Mouse (Mus musculus) liver, adult (tissue): ENCODE measurements around the gene Gatd1.

ENCODE experiments used
- GATA4 ChIP-seq: IDR thresholded peaks from 2 replicates; pipeline ENCODE4 v1.6.1; 2014; ENCODE audit warnings: mild to moderate bottlenecking, low read length; ENCODE audit not compliant: insufficient replicate concordance

Gatd1 gene

DNA sequence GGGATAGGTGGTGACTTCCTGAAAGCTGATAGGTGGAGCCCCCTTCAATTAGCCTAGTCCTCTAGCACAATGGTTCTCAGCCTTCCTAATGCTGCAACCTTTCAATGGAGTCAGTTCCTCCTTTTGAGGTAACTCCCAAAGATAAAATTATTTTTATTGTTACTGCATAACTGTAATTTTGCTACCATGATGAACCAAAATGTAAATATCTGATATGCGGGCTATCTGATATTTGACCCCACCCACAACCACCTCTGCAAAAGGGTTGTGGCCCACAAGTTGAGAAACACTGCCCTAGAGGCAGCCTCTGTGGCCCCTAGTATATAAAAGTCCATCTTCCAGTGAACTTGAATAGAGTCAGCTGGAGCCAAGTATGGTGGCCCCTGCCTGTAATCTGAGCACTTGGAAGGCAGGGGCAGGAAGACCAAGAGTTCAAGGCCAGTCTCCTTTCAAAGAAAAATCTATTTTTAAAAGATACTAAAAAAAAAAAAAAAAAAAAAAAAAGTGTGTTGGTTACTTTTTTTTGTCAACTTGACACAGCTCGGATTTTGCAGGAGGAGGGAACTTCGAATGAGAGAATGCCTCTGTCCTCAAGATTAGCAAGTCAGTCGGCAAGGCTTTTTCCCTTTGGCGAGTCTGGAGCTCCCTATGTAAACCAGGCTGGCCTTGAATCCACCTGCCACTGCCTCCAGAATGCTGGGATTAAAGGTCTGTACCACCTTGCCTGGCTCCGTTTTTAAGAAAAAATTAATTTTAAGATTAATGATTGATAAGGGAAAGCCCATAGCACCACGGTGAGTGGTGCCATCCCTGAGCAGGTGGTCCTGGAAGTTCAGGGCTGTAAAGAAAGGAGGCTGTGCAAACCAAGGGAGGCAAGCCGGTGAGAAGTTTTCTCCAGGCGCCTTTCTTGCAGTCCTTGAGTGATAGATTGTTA, 23.3 kb downstream of the Gatd1 start:
- TF ChIP-seq GATA4 = no peak

- no peak for TF ChIP-seq GATA4
Measured at GRCm38 (mm10) chr7:141388487-141389109, 25.3 kb downstream of the Gatd1 start.

- TF ChIP-seq GATA4 = no peak
Measured at GRCm38 (mm10) chr7:141387807-141388486, 26.0 kb downstream of the Gatd1 start.

DNA sequence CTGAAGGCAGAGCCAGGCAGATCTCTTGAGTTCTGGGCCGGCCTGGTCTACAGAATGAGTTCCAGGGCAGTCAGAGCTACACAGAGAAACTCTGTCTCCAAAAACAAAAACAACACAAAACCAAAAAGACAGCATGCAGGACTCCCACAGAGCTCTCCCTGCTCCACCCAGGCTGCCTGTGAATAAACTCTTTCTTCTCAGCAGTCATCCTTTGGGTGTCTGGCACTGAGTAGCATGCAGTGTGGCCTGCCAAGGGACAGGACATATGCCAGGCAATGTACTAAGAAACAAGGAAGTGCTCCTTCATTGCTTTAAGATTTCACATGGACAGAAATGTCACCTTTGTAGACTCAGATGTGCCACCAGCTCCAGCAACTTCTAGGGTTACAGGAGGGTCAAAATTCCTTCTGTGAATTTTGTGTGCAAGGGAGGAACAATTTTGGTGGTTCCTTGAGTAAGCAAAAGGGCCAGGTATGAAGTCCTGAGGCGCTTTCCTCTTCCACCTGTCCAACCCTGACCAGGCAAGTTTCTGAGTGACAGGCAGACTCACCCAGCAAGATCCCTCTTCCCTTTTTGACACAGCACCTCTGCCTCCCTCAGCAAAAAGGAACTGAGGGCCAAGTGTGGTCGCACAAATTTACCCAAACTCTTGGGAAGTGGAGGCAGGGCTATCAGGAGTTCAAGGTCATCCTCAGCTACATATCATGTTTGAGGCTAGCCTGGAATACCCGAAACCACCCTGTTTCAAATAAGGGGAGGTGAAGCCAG, 32.7 kb downstream of the Gatd1 start:
- no peak for TF ChIP-seq GATA4

DNA sequence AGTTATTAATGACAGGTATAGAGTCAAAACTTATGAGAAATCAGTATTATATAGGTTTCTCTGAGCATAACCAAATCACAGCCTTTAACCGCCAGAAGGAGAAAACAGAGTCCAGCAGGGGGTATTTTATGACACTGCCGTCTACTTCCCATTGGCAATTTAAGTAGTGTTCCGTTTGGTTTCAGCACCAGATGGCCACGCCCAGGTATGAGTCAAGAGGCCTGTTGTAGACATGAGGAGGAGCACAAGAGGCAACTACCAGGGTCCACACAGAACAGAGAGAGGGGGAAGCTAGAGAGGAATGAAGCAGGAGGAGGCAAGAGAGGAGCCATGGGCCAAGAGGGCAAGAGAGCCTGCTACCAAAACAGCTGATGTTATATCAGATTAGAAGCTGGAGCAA, 34.4 kb downstream of the Gatd1 start:
- TF ChIP-seq GATA4 = no peak

DNA sequence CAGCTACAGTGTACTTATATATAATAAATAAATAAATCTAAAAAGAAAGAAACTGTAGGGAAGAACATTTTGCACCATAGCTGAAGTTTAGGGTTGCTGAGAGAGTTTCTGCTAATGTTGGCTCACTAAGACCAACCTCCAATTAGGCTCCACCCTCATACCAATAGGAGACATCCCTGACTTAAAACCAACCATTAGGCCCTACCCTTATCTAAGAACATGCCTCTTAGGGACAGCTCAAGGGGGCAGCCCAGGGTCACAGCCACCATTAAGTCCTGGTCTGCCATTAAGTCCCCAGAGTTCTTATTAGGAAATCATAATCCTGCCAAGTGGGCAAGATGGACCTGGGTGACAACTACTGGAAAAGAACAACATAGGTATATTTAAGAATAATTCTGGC, 39.5 kb downstream of the Gatd1 start:
- TF ChIP-seq GATA4 = no peak

DNA sequence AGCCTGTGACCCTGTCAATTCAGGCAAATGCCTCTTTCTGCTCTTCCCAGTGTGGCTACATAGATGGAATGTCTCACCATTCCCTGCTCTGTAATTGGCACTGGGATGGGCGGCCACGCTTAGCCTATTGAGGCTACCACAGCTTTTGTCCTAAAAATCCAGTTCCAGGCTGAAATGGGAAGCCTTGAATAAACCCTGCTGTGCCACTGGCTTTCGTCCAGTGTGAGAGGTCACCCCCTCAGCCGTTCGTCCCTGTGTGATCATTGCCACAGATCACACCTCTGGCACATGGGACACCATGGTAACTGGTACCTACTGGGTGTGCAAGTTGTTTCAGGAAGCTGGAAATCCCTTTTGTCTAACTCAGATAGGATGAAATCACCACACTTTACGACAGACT, 40.3 kb downstream of the Gatd1 start:
- TF ChIP-seq GATA4 = no peak

GRCm38 (mm10) chr7:141371942-141372595, 41.9 kb downstream of the Gatd1 start:
- TF ChIP-seq GATA4 = no peak; the same call in 1 of the 2 replicates

- no peak for TF ChIP-seq GATA4
Measured at GRCm38 (mm10) chr7:141369918-141370317, 44.0 kb downstream of the Gatd1 start.

DNA sequence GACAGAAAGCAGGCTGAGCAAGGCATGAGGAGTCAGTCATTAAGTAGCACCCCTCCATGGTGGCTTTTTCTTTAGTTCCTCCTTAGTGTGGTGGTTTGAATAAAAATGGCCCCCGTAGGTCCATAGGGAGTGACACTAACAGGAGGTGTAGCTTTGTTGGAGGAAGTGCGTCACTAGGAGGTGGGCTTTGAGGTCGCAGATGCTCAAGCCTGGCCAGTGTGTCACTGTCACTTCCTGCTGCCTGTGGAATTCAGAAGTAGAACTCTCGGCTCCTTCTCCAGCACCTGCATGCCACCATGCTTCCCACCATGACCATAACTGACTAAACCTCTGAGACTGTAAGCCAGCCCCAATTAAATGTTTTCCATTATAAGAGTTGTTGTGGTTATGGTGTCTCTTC, 46.6 kb downstream of the Gatd1 start:
- TF ChIP-seq GATA4 = no peak

DNA sequence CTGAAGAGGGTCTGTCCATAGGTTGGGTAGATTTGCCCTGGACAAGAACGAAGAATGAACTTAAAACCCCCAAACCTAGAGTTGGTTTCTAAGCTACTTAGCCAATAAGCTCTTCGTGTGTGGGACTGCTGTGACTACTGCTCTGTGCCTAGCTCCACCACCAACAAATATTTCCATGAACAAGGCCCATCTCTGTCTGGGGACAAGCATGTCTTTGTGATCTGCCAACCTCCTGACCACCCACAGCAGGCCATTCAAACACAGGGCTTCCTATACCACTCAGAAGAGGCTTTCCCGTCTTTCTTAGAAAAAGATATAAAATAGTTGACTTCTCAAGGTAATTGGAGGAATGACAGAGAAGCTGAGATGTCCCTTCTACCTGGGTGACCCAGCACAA, 48.9 kb downstream of the Gatd1 start:
- no peak for TF ChIP-seq GATA4

GRCm38 (mm10) chr7:141364349-141365048, 49.4 kb downstream of the Gatd1 start:
- TF ChIP-seq GATA4 = no peak

GRCm38 (mm10) chr7:141363752-141364125, 50.2 kb downstream of the Gatd1 start:
- TF ChIP-seq GATA4 = no peak
